Mouse (Mus musculus) kidney, adult 2 months (tissue): ENCODE measurements around the gene Hoxa5. TPM values are rescaled to one million over a fixed set of nuclear protein-coding genes. Genes with fewer than 3 reads are reported as not detected.

ENCODE experiments used
- DNase-seq: peaks from one replicate; pipeline ENCODE4 v3.0.0; 2021
- H3K27ac ChIP-seq: fragments of 200-500 bp; 2 replicates; pipeline ENCODE4 v1.5.1; 2012; ENCODE audit warnings: low read depth, low read length, control low read depth, inconsistent platforms; ENCODE audit not compliant: insufficient read depth
- H3K27me3 ChIP-seq: fragments of 200-500 bp; replicated peaks from 2 replicates; pipeline ENCODE4 v1.6.1; 2012; ENCODE audit warnings: mild to moderate bottlenecking, moderate library complexity, low read length, inconsistent platforms; ENCODE audit not compliant: control insufficient read depth, insufficient read depth
- H3K36me3 ChIP-seq: fragments of 200-500 bp; 2 replicates; pipeline ENCODE4 v1.6.1; 2012; ENCODE audit warnings: mild to moderate bottlenecking, moderate library complexity, low read length, inconsistent platforms; ENCODE audit not compliant: control insufficient read depth, insufficient read depth
- H3K4me1 ChIP-seq: fragments of 200-500 bp; 2 replicates; pipeline ENCODE4 v1.6.1; 2011; ENCODE audit warnings: low read length; ENCODE audit not compliant: control insufficient read depth, insufficient read depth
- H3K4me3 ChIP-seq: fragments of 200-500 bp; 2 replicates; pipeline ENCODE4 v1.5.1; 2011; ENCODE audit warnings: mild to moderate bottlenecking, low read depth, low read length, control low read depth; ENCODE audit not compliant: insufficient read depth
- CTCF ChIP-seq: fragments of 200-500 bp; conservative IDR thresholded peaks from 2 replicates; pipeline ENCODE4 v1.5.1; 2011; ENCODE audit warnings: low read depth, mild to moderate bottlenecking, control low read depth, low read length, moderate library complexity, mixed read lengths; ENCODE audit not compliant: insufficient read depth, insufficient read length
- POLR2A ChIP-seq: fragments of 200-500 bp; IDR thresholded peaks from one replicate; pipeline ENCODE4 v1.6.1; 2011; ENCODE audit warnings: low read depth, low read length, control low read depth
- WGBS: fragments of 180-500 bp; shearing (Covaris S2); methylation state at CpG from one replicate; pipeline ENCODE4 v1.1.7; 2018; 5-methylcytosine and 5-hydroxymethylcytosine counted together
- polyA plus RNA-seq: library from polyadenylated mRNA; depleted of rRNA; stranded (reverse); fragments of >200 nt; gene quantifications from 2 replicates; pipeline ENCODE4 v1.2.3, GENCODE M21; 2012

Hoxa5 gene
- polyA plus RNA-seq, 1 experiment = 6.9 TPM

DNA sequence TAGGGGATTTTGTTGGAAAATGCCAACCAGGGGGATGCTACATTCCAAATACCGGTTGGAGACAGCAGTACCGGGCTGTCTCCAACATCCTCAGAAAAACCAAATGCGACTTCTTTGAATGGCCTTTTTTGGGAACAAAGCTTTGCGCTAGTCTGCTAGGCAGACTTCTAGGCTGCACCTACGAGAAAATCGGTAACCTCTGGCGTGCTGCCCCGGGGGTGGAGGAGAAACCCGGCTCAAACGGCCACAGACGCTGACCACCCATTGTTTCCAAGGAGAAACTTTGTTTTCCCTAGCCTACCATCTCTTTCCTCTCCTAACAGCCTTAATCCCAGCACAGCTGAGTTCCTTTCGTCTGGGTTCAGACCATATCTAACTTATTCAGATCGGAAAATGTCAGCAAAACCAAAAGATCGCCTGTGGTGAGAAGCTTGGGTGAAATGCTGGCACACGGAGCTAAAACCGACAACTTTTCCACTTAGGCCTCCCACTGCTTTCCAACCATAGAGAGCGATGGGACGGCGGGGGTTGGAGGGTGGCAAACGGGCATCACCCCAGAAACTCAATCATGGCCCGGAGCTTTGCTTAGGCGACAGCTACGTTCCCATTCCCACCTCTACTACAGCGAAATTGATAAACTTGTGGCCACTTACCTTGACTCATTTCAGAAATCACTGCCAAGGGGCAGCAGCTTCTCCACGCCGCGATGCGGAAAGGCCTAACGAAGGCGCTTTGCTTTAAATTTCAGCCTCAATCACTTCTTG is 35.4 kb upstream of the Hoxa5 start:
- Histone ChIP-seq H3K27me3 (no peaks in the 10 kb centered on the region; the same call in 1 of the 2 replicates), H3K36me3 (no peaks in the 10 kb centered on the region), H3K4me1 (peaks cover 30% of the 10 kb centered on the region), H3K27ac (peak overlapping the region; percentile 82), H3K4me3 (peak overlapping the region; percentile 63)
- peak; percentile 59 for DNase-seq
- 9% methylated on average over 30 of the region's 30 CpGs for WGBS
- TF ChIP-seq CTCF (no peak), POLR2A (no peak)

DNA sequence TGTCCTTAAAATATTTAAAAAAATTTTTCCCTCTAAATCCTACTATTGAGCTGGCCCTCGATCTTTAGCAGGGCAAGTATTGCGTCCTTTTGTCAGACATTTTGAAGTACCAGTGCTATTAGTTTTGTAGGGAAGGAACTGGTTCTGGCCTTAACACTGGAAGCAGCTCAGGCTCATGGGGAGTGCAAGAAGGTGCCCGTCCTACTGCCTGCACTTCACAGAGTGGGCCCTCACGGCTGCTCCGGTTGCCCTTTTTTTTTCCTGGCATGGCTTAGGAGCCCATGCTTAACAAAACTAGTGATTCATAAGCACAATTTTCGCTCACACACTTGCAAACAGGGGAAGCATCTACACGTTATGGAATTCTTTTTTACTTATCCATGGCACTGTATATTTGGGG is 34.6 kb upstream of the Hoxa5 start:
- H3K36me3 ChIP-seq = no peaks in the 10 kb centered on the region
- peak overlapping the region; percentile 48 for H3K4me3 ChIP-seq
- DNase-seq = peak; percentile 50
- 29% methylated on average over 7 of the region's 7 CpGs for WGBS
- H3K4me1 ChIP-seq = peaks cover 30% of the 10 kb centered on the region
- peak overlapping the region; percentile 69; the same call in 1 of the 2 replicates for H3K27ac ChIP-seq
- H3K27me3 ChIP-seq = no peaks in the 10 kb centered on the region
- TF ChIP-seq POLR2A (no peak), CTCF (no peak)

DNA sequence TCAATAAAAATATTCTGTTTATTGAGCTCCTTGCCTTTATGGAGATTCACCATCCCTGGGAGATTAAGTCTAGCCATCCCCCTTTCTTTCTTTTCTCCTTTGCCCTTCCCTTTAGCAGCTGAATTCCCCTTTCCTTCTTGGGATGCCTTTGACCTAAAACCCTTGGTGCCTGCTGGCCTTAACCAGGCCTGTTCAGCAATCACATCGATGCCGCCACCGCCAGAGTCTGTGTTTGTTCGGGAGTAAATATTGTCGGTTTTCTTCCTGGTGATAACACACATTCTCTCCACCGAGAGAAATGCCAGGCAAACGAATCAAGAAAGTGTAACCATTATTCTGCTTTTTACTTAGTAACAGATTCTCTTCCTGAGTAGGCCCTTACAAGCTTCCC is 33.8 kb upstream of the Hoxa5 start:
- H3K27ac ChIP-seq = peak overlapping the region; percentile 29
- TF ChIP-seq CTCF = no peak
- TF ChIP-seq POLR2A = no peak
- peaks cover 30% of the 10 kb centered on the region for H3K4me1 ChIP-seq
- DNase-seq = peak; percentile 49
- H3K4me3 ChIP-seq = peak overlapping the region; percentile 31
- no peaks in the 10 kb centered on the region for H3K36me3 ChIP-seq
- H3K27me3 ChIP-seq = no peaks in the 10 kb centered on the region
- WGBS = 14% methylated on average over 7 of the region's 7 CpGs

DNA sequence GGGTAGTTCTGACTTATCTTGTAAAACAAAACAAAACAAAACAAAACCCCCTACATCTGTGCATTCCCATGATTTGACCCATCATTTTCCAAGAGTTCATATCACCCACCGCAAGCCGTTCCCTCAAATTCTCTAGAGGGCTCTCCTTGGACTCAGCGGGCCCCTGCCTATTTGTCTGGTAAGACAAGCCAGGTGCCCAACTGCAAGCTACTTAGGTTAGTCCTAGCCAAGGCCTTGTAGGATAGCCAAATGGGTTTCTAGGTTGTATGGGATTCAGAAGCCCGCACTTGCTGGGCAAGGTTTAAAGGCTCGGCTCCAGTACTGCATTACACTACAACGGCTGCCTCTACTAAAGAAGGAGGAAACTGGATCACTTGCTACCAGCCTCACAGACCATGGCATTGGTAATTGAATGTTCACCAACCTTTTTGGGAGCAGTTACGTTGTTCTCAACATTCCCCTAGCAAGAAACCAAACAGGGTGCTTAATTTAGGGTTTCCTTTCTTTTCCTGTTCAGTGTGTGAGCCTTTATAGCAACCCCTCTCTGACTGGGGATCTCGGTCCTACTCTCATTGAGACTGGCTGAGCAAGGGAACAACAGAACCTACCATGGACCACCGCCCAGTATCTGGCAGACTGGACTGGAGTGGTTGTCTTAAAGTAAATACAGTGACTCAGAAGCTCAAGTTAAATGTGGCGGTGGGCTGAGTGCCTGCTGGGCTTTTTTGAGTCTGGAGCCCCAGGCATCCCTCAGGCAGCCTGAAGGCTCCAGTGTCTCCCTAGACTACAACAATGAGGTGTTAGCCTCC is 33.2 kb upstream of the Hoxa5 start:
- peak; percentile 42 for DNase-seq
- Histone ChIP-seq H3K27ac (peak overlapping the region; percentile 29), H3K4me1 (peaks cover 30% of the 10 kb centered on the region), H3K27me3 (no peaks in the 10 kb centered on the region), H3K4me3 (peak overlapping the region; percentile 31), H3K36me3 (no peaks in the 10 kb centered on the region)
- TF ChIP-seq POLR2A = no peak
- TF ChIP-seq CTCF = no peak
- WGBS = 50% methylated on average over 10 of the region's 10 CpGs

DNA sequence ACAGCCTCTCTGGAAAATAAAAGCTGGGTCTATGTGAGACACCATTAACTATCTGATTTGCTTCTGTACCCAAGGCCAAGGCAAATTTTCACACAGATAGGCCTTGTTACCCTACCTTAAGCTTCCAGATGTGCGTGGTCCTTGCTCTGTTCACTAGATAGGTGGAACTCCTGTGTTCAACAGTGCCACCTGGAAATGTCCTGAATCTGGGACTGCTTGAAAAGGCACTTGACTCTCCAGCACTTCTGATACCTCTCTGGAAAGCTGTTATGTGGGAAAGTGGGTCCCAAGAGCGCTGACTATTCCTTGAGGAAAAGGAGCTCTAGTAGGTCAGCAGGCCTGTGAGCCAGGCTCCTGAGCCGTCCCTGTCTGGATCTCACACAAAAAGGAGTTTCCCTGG is 32.4 kb upstream of the Hoxa5 start:
- Histone ChIP-seq H3K4me1 (peaks cover 30% of the 10 kb centered on the region), H3K27me3 (no peaks in the 10 kb centered on the region), H3K36me3 (no peaks in the 10 kb centered on the region), H3K27ac (peak overlapping the region; percentile 25; the same call in 1 of the 2 replicates), H3K4me3 (no peak overlapping the region)
- DNase-seq = peak; percentile 40
- 55% methylated on average over 3 of the region's 3 CpGs for WGBS
- TF ChIP-seq POLR2A (no peak), CTCF (no peak)

DNA sequence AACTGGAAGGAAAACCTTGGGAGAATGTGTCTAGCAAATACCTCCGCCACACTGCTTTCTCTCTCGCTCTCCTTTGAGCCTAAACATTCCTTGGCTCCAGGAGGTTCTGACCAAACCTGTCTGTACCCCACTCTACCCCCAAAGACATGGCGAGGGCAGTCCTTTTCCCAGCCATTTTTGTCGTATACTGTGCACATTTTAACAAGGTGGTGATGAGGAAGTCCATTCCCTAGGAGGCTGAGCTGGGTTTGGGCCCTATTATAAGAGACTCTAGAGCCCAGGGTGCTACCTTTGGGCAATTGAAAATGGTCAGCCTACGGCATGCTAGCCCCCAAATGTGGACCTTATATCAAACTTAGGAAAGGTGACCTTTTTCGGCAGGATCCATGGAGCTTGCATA is 31.5 kb upstream of the Hoxa5 start:
- H3K36me3 ChIP-seq = no peaks in the 10 kb centered on the region
- peak overlapping the region; percentile 71; the same call in 1 of the 2 replicates for H3K4me3 ChIP-seq
- WGBS = 60% methylated on average over 6 of the region's 6 CpGs
- TF ChIP-seq POLR2A (no peak), CTCF (no peak)
- H3K27ac ChIP-seq = peak overlapping the region; percentile 25; the same call in 1 of the 2 replicates
- no peaks in the 10 kb centered on the region for H3K27me3 ChIP-seq
- no peak for DNase-seq
- H3K4me1 ChIP-seq = peaks cover 24% of the 10 kb centered on the region

DNA sequence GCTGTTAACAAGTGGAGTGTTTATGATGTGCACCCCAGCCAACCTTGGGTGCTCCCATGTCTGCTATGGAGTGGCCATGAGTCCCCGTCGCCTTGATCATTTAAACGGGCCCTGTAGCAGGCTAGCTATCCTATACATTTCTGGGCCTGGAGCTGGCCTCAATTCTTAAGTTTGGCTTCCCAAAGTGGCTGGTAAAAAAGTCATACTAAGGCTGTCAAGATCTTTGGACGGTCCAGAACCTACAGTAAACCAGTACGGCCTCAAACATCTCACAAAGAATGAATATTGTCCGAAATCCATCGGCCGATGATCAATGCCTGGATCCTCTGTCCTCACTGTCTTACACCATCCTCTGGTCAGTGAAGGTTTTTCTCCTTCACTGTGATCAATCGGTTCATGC is 30.9 kb upstream of the Hoxa5 start:
- WGBS = 53% methylated on average over 9 of the region's 9 CpGs
- H3K4me3 ChIP-seq = peak overlapping the region; percentile 71
- H3K27me3 ChIP-seq = no peaks in the 10 kb centered on the region
- H3K4me1 ChIP-seq = peaks cover 23% of the 10 kb centered on the region
- no peaks in the 10 kb centered on the region for H3K36me3 ChIP-seq
- TF ChIP-seq CTCF (no peak), POLR2A (no peak)
- peak overlapping the region; percentile 25 for H3K27ac ChIP-seq
- no peak for DNase-seq
